Mouse (Mus musculus) urinary bladder, postnatal 36 days (tissue): Measurements from ENCODE around the gene 4930555G01Rik.
"Not testable (repeated sequence)": the region's sequence is repeated elsewhere in the genome, so short reads cannot be mapped to it uniquely, and the experiment has no call there.

Experiments
- DNase-seq, 2 experiments: peaks; one replicate each; pipeline ENCODE4 v3.0.0; 2022; ENCODE audit warnings: low spot score in 2 of 2, mixed read lengths in 1 of 2

The 4930555G01Rik gene

DNA sequence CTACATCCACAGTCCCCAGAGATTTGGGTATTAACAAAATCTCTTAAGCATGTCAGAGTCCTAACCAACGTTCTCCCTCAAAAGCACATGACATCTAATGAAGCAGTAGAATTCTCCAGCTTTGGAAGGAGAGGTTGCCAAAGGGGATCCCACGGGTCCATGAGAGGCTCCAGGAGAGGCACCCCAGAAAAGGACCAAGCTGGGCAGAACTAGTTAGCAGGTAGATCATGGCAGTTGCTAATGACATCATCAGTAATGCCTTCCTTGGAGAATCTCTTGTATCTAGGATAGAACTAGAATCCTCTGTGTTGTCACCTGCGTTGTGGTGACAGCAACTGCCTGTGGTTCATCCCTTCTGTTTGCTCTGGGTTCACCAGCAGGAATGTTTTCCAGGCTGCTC lies at the start of gene 4930555G01Rik:
Gene 4930555G01Rik (plus strand): TSS at position 301 of the 400 bp plus-strand sequence.
- not testable (repeated sequence) for DNase-seq

DNA sequence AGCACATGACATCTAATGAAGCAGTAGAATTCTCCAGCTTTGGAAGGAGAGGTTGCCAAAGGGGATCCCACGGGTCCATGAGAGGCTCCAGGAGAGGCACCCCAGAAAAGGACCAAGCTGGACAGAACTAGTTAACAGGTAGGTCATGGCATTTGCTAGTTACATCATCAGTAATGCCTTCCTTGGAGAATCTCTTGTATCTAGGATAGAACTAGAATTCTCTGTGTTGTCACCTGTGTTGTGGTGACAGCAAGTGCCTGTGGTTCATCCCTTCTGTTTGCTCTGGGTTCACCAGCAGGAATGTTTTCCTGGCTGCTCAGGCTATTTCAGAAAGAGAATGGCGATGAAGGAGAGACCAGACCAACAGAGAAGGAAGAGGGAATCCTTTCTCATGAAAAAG lies 34.8 kb upstream of the 4930555G01Rik start, which contains the start of gene Gm3298:
Gene Gm3298 (plus strand): TSS at position 301 of the 400 bp plus-strand sequence.
- not testable (repeated sequence) for DNase-seq

DNA sequence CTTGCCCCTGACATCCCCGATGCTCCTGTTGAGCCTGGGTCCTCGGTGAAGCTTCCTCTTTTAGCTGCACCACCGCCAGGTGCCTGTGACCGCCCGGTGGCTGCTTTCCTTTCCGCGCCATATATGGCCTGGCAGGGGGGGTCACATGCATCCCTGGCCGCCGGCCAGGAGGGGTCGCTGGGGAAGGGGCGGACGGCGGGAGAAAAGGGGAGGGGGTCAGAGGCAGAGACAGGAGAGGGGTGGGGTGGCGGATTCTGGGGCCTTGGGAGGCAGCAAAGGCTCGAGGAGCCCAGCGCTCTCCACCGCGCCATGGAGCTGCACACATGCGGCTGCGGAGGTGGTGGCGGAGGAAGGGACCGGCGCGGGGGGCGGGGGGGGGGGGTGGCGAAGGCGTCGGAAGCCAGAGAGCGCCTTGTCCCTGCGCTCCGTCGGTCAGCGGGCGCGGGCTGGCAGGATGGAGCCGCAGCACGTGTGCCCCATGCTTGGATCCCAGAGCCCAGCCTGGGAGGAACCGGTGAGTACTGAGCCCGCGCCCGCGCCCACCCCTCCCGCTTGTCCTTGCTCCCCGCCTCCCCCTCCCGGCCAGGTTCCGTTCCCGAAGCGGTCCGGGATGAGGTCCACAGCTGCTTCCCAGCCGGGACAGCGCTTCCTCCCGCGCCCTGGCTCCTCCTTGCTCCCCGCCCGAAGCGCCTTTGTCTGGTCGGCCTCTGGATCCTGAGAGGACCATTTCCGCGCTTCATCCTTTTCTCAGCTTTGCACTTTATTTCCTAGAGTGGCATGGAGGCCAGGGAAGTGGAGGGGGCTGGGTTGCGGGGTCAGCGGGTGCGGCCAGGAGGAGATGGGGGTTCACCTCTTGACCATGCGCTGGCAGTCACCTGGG lies 20.4 kb downstream of the 4930555G01Rik start, which contains the start of gene Gm8281:
Gene Gm8281 (plus strand): TSS at position 430 of the 880 bp plus-strand sequence.
- not testable (repeated sequence) for DNase-seq
